In genomic region chr19:48342770-48343169, GRCm38 (mm10) we compare ENCODE assay signal across 19 mouse cellular contexts.
DNase-seq lines count a peak whose midpoint lies in the region; ATAC-seq and TF ChIP-seq lines count a peak whose summit lies in the region.
"Had no signal": no experiment of that assay in that cellular context is flagged by ENCODE, and none has a peak within 500 bp of the region (broad histone marks: within the 10 kb centered on the region; RNA-seq: fewer than 3 reads in every experiment).

No protein-coding gene starts in this region.

- H3K9me3 ChIP-seq in intestine, embryonic 15.5 days: no peaks in the 10 kb centered on the region
- H3K9me3 ChIP-seq in intestine, postnatal 0 days (ENCODE audit: control insufficient read depth): no peaks in the 10 kb centered on the region
- no peaks in the 10 kb centered on the region for H3K9me3 ChIP-seq in embryonic facial prominence, embryonic 11.5 days (replicated peaks; ENCODE audit: control insufficient read depth, low read length)
- no peaks in the 10 kb centered on the region for H3K9me3 ChIP-seq in limb, embryonic 13.5 days
- H3K9me3 ChIP-seq: forebrain, embryonic 15.5 days; hindbrain, embryonic 12.5 days; kidney, embryonic 15.5 days had no signal

- H3K27me3 ChIP-seq in intestine, embryonic 15.5 days (replicated peaks): no peaks in the 10 kb centered on the region
- H3K27me3 ChIP-seq in intestine, postnatal 0 days (replicated peaks; ENCODE audit: control insufficient read depth, insufficient read depth, low read length): no peaks in the 10 kb centered on the region
- H3K27me3 ChIP-seq in embryonic facial prominence, embryonic 11.5 days (ENCODE audit: control insufficient read depth, insufficient read depth, low read length): no peaks in the 10 kb centered on the region
- no peaks in the 10 kb centered on the region for H3K27me3 ChIP-seq in limb, embryonic 13.5 days
- H3K27me3 ChIP-seq: forebrain, embryonic 15.5 days; kidney, embryonic 15.5 days; megakaryocyte, embryonic 14.5 days had no signal

- no peak overlapping the region for H3K4me2 ChIP-seq in intestine, embryonic 15.5 days (replicated peaks)
- no peak overlapping the region for H3K4me2 ChIP-seq in intestine, postnatal 0 days (replicated peaks; ENCODE audit: low read depth)
- no peak overlapping the region for H3K4me2 ChIP-seq in embryonic facial prominence, embryonic 11.5 days (ENCODE audit: low read depth, low read length)
- H3K4me2 ChIP-seq in limb, embryonic 13.5 days (replicated peaks): no peak overlapping the region
- H3K4me2 ChIP-seq: forebrain, embryonic 15.5 days; hindbrain, embryonic 12.5 days; kidney, embryonic 15.5 days had no signal

- no peak overlapping the region for H3K9ac ChIP-seq in intestine, embryonic 15.5 days
- no peak overlapping the region for H3K9ac ChIP-seq in intestine, postnatal 0 days (ENCODE audit: low read depth, low read length)
- no peak overlapping the region for H3K9ac ChIP-seq in embryonic facial prominence, embryonic 11.5 days (replicated peaks; ENCODE audit: low read length)
- no peak overlapping the region for H3K9ac ChIP-seq in limb, embryonic 13.5 days
- H3K9ac ChIP-seq: forebrain, embryonic 15.5 days; hindbrain, embryonic 12.5 days; kidney, embryonic 15.5 days; liver, postnatal 0 days had no signal

- H3K36me3 ChIP-seq in intestine, embryonic 15.5 days: no peaks in the 10 kb centered on the region
- no peaks in the 10 kb centered on the region for H3K36me3 ChIP-seq in intestine, postnatal 0 days (ENCODE audit: control insufficient read depth, insufficient read depth)
- H3K36me3 ChIP-seq in embryonic facial prominence, embryonic 11.5 days (replicated peaks; ENCODE audit: control insufficient read depth, insufficient read depth, low read depth, low read length): no peaks in the 10 kb centered on the region
- H3K36me3 ChIP-seq in limb, embryonic 13.5 days: no peaks in the 10 kb centered on the region
- H3K36me3 ChIP-seq: forebrain, embryonic 15.5 days; hindbrain, embryonic 12.5 days; kidney, embryonic 15.5 days had no signal

- 0 out of 2 replicates have a peak, but pooled peaks have one; percentile 41 for ATAC-seq in intestine, embryonic 15.5 days
- no peak for ATAC-seq in intestine, postnatal 0 days
- no peak for ATAC-seq in embryonic facial prominence, embryonic 11.5 days (replicated peaks; ENCODE audit: insufficient number of reproducible peaks, low FRiP score, low TSS enrichment, low read depth)
- ATAC-seq in limb, embryonic 13.5 days (ENCODE audit: low FRiP score, low read depth): peak; percentile 44; the same call in 1 of the 2 replicates
- ATAC-seq: liver, postnatal 0 days; Patski had no signal

- WGBS in intestine, embryonic 15.5 days: 50% methylated on average over 4 of the region's 4 CpGs
- WGBS in intestine, postnatal 0 days: 71% methylated on average over 4 of the region's 4 CpGs
- WGBS in embryonic facial prominence, embryonic 11.5 days: 41% methylated on average over 4 of the region's 4 CpGs
- 52% methylated on average over 4 of the region's 4 CpGs for WGBS in limb, embryonic 13.5 days

- no peaks in the 10 kb centered on the region for H3K4me1 ChIP-seq in intestine, embryonic 15.5 days (replicated peaks)
- H3K4me1 ChIP-seq in intestine, postnatal 0 days (replicated peaks; ENCODE audit: control insufficient read depth, insufficient read depth, low read length): no peaks in the 10 kb centered on the region
- H3K4me1 ChIP-seq in embryonic facial prominence, embryonic 11.5 days (ENCODE audit: control insufficient read depth, insufficient read depth, low read length): peaks cover 2% of the 10 kb centered on the region; the same call in 1 of the 2 replicates
- no peaks in the 10 kb centered on the region for H3K4me1 ChIP-seq in limb, embryonic 13.5 days
- H3K4me1 ChIP-seq: megakaryocyte, embryonic 14.5 days had no signal

- TF ChIP-seq CTCF in intestine, postnatal 0 days (IDR thresholded peaks at IDR 0.05; ENCODE audit: low read depth): no peak

- no peak overlapping the region for H3K27ac ChIP-seq in intestine, embryonic 15.5 days
- no peak overlapping the region for H3K27ac ChIP-seq in intestine, postnatal 0 days (ENCODE audit: low read depth, low read length)
- H3K27ac ChIP-seq in embryonic facial prominence, embryonic 11.5 days (replicated peaks; ENCODE audit: low read depth, low read length): no peak overlapping the region
- no peak overlapping the region for H3K27ac ChIP-seq in limb, embryonic 13.5 days
- H3K27ac ChIP-seq: forebrain, embryonic 15.5 days; hindbrain, embryonic 12.5 days; kidney, embryonic 15.5 days had no signal

- DNase-seq in embryo, embryonic 11 days: peak; percentile 12
- no peak for DNase-seq in embryo, embryonic 9.5 days (ENCODE audit: extremely low spot score)
- DNase-seq in embryonic facial prominence, embryonic 11.5 days (ENCODE audit: low spot score): peak; percentile 53
- DNase-seq in thymus, postnatal 10 days (ENCODE audit: low spot score in 2 of 2): no peak
- DNase-seq in cerebellum, postnatal 25 days: no peak
- DNase-seq: adrenal gland, adult 8-10 months; cerebellum, adult 8-10 months; gastrocnemius, postnatal 25 days; layer of hippocampus, postnatal 36 days; liver, postnatal 0 days; thymus, postnatal 36 days had no signal

- H3K4me3 ChIP-seq in intestine, embryonic 15.5 days (replicated peaks): no peak overlapping the region
- no peak overlapping the region for H3K4me3 ChIP-seq in intestine, postnatal 0 days (ENCODE audit: low read depth, low read length)
- no peak overlapping the region for H3K4me3 ChIP-seq in embryonic facial prominence, embryonic 11.5 days (ENCODE audit: low read depth, low read length)
- no peak overlapping the region for H3K4me3 ChIP-seq in limb, embryonic 13.5 days
- H3K4me3 ChIP-seq: forebrain, embryonic 15.5 days; hindbrain, embryonic 12.5 days; kidney, embryonic 15.5 days; megakaryocyte, embryonic 14.5 days had no signal

Comparison
In these comparisons a context has a peak if more than half of its experiments do, and no peak if none do; other contexts are left out.
1. DNase-seq: peak in embryo, embryonic 11 days (single experiment) and embryonic facial prominence, embryonic 11.5 days (single experiment); none in embryo, embryonic 9.5 days (single experiment), thymus, postnatal 10 days (0 of 2) and cerebellum, postnatal 25 days (0 of 2).
2. ATAC-seq: peak in intestine, embryonic 15.5 days (single experiment) and limb, embryonic 13.5 days (single experiment); none in intestine, postnatal 0 days (single experiment) and embryonic facial prominence, embryonic 11.5 days (single experiment).